Mouse (Mus musculus) bone marrow macrophage, adult 2 months (primary cell): ENCODE data around the gene Zfp384.

Source experiments
- CTCF ChIP-seq: IDR thresholded peaks from 2 replicates; pipeline ENCODE4 v1.5.1; 2012; ENCODE audit warnings: low read depth, mild to moderate bottlenecking, low read length, moderate library complexity
- POLR2A ChIP-seq: IDR thresholded peaks from 2 replicates; pipeline ENCODE4 v1.6.1; 2012; ENCODE audit warnings: mild to moderate bottlenecking, low read depth, low read length, borderline replicate concordance

- no peak for TF ChIP-seq CTCF
- no peak for TF ChIP-seq POLR2A
These were observed 885 bp upstream of the Zfp384 start for GRCm38 (mm10) chr6:125008060-125008459.
